Mouse (Mus musculus) MEL (cell line): ENCODE data around the gene Mettl26. TPM values are rescaled to one million over a fixed set of nuclear protein-coding genes. Genes with fewer than 3 reads are reported as not detected.
A peak's percentile ranks its signal among the peaks of the same experiment; 100 is the strongest.

ENCODE experiments used
- DNase-seq: peaks from one replicate; pipeline ENCODE4 v3.0.0; 2011; ENCODE audit warnings: low read depth, low spot score
- H3K27ac ChIP-seq: 2 replicates; pipeline ENCODE4 v1.5.1; 2012; ENCODE audit warnings: low read depth, mild to moderate bottlenecking, control low read depth, low read length, moderate library complexity; ENCODE audit not compliant: control insufficient read depth
- H3K27me3 ChIP-seq, 2 experiments: fragments of 150-350 bp in 1 of 2; sonication (generic) in 1 of 2; 2 replicates each; pipeline ENCODE4 v1.6.1; 2012; ENCODE audit warnings: low read length in 2 of 2, mild to moderate bottlenecking in 2 of 2, improper control_type of control experiment in 1 of 2, moderate library complexity in 1 of 2; ENCODE audit not compliant: insufficient read depth in 2 of 2, control insufficient read depth in 1 of 2
- H3K36me3 ChIP-seq, 2 experiments: 2 replicates each; pipeline ENCODE4 v1.6.1; 2012 to 2014; ENCODE audit warnings: low read length in 2 of 2, improper control_type of control experiment in 1 of 2, inconsistent platforms in 1 of 2, mild to moderate bottlenecking in 1 of 2; ENCODE audit not compliant: insufficient read depth in 2 of 2, control insufficient read depth in 1 of 2
- H3K4me1 ChIP-seq, 2 experiments: fragments of 150-350 bp in 1 of 2; sonication (generic) in 1 of 2; 2 replicates each; pipeline ENCODE4 v1.6.1; 2012; ENCODE audit warnings: low read length in 2 of 2, improper control_type of control experiment in 1 of 2, mild to moderate bottlenecking in 1 of 2; ENCODE audit not compliant: insufficient read depth in 2 of 2, control insufficient read depth in 1 of 2
- H3K4me3 ChIP-seq, 2 experiments: fragments of 150-350 bp in 1 of 2; sonication (generic) in 1 of 2; 2 replicates each; pipeline ENCODE4 v1.5.1; 2012; ENCODE audit warnings: low read depth in 2 of 2, low read length in 2 of 2, mild to moderate bottlenecking in 2 of 2, moderate library complexity in 2 of 2, control low read depth in 1 of 2, improper control_type of control experiment in 1 of 2; ENCODE audit not compliant: control insufficient read depth in 1 of 2, insufficient read depth in 1 of 2
- H3K79me2 ChIP-seq: 2 replicates; pipeline ENCODE4 v1.6.1; 2012; ENCODE audit warnings: mild to moderate bottlenecking, low read length, moderate library complexity; ENCODE audit not compliant: control insufficient read depth, poor library complexity, insufficient read depth
- H3K9ac ChIP-seq: 2 replicates; pipeline ENCODE4 v1.6.1; 2012; ENCODE audit warnings: low read depth, mild to moderate bottlenecking, control low read depth, low read length, moderate library complexity; ENCODE audit not compliant: control insufficient read depth, poor library complexity, severe bottlenecking
- H3K9me3 ChIP-seq: fragments of 150-350 bp; sonication (generic); replicated peaks from 2 replicates; pipeline ENCODE4 v1.6.1; 2012; ENCODE audit warnings: mild to moderate bottlenecking, low read length, improper control_type of control experiment, moderate library complexity; ENCODE audit not compliant: insufficient read depth
- CHD1 ChIP-seq: IDR thresholded peaks from 2 replicates; pipeline ENCODE4 v1.6.1; 2012; ENCODE audit warnings: low read depth, mild to moderate bottlenecking, inconsistent platforms, low read length, improper control_type of control experiment
- CHD2 ChIP-seq: IDR thresholded peaks from 2 replicates; pipeline ENCODE4 v1.6.1; 2011; ENCODE audit warnings: low read length, improper control_type of control experiment
- EP300 ChIP-seq, 2 experiments: IDR thresholded peaks; 2 replicates each; pipeline ENCODE4 v1.6.1; 2011; ENCODE audit warnings: improper control_type of control experiment in 2 of 2, low read length in 2 of 2, low read depth in 1 of 2, mild to moderate bottlenecking in 1 of 2
- GABPA ChIP-seq: IDR thresholded peaks from 2 replicates; pipeline ENCODE4 v1.6.1; 2012; ENCODE audit warnings: low read depth, mild to moderate bottlenecking, inconsistent platforms, low read length, improper control_type of control experiment, moderate library complexity
- JUND ChIP-seq: IDR thresholded peaks from 2 replicates; pipeline ENCODE4 v1.6.1; 2011; ENCODE audit warnings: low read depth, mild to moderate bottlenecking, improper control_type of control experiment, low read length
- KAT2A ChIP-seq: conservative IDR thresholded peaks from 2 replicates; pipeline ENCODE4 v1.6.1; 2012; ENCODE audit warnings: low read depth, low read length, improper control_type of control experiment, inconsistent platforms
- MAX ChIP-seq: IDR thresholded peaks from 2 replicates; pipeline ENCODE4 v1.6.1; 2011; ENCODE audit warnings: low read length, improper control_type of control experiment
- MEF2A ChIP-seq: IDR thresholded peaks from 2 replicates; pipeline ENCODE4 v1.6.1; 2014; ENCODE audit warnings: low read depth, mild to moderate bottlenecking, inconsistent platforms, low read length, improper control_type of control experiment; ENCODE audit not compliant: poor library complexity, insufficient replicate concordance, severe bottlenecking; ENCODE audit errors: extremely low read depth
- MYC ChIP-seq: IDR thresholded peaks from 2 replicates; pipeline ENCODE4 v1.6.1; 2011; ENCODE audit warnings: low read depth, mild to moderate bottlenecking, low read length, improper control_type of control experiment, moderate library complexity
- POLR2A ChIP-seq, 2 experiments: IDR thresholded peaks; 2 replicates each; pipeline ENCODE4 v1.6.1; 2011 to 2012; ENCODE audit warnings: low read length in 2 of 2, mild to moderate bottlenecking in 2 of 2, control low read depth in 1 of 2, improper control_type of control experiment in 1 of 2, low read depth in 1 of 2, moderate library complexity in 1 of 2; ENCODE audit not compliant: control insufficient read depth in 1 of 2, insufficient read depth in 1 of 2, poor library complexity in 1 of 2
- POLR2AphosphoS2 ChIP-seq: IDR thresholded peaks from 2 replicates; pipeline ENCODE4 v1.6.1; 2011; ENCODE audit warnings: low read length, improper control_type of control experiment
- POLR2AphosphoS5 ChIP-seq: IDR thresholded peaks from 2 replicates; pipeline ENCODE4 v1.6.1; 2012; ENCODE audit warnings: low read depth, borderline replicate concordance, mild to moderate bottlenecking, inconsistent platforms, low read length, moderate library complexity, mixed read lengths
- RAD21 ChIP-seq: IDR thresholded peaks from 2 replicates; pipeline ENCODE4 v1.6.1; 2011; ENCODE audit warnings: mild to moderate bottlenecking, low read depth, low read length, improper control_type of control experiment
- SIN3A ChIP-seq: IDR thresholded peaks from 2 replicates; pipeline ENCODE4 v1.6.1; 2012; ENCODE audit warnings: low read length, improper control_type of control experiment, inconsistent platforms
- SMC3 ChIP-seq: IDR thresholded peaks from 2 replicates; pipeline ENCODE4 v1.6.1; 2011; ENCODE audit warnings: low read depth, low read length, improper control_type of control experiment
- TCF12 ChIP-seq: IDR thresholded peaks from 2 replicates; pipeline ENCODE4 v1.6.1; 2014; ENCODE audit warnings: low read depth, mild to moderate bottlenecking, inconsistent platforms, low read length, improper control_type of control experiment, moderate library complexity
- USF1 ChIP-seq: IDR thresholded peaks from 2 replicates; pipeline ENCODE4 v1.6.1; 2014; ENCODE audit warnings: low read depth, mild to moderate bottlenecking, inconsistent platforms, low read length, improper control_type of control experiment, moderate library complexity
- USF2 ChIP-seq, 2 experiments: IDR thresholded peaks; 2 replicates each; pipeline ENCODE4 v1.6.1; 2011 to 2012; ENCODE audit warnings: improper control_type of control experiment in 2 of 2, low read length in 2 of 2, borderline replicate concordance in 1 of 2, inconsistent platforms in 1 of 2, low read depth in 1 of 2, mild to moderate bottlenecking in 1 of 2; ENCODE audit not compliant: insufficient read depth in 1 of 2
- ZKSCAN1 ChIP-seq: IDR thresholded peaks from 2 replicates; pipeline ENCODE4 v1.6.1; 2012; ENCODE audit warnings: low read depth, mild to moderate bottlenecking, inconsistent platforms, low read length, improper control_type of control experiment, moderate library complexity
- ZMIZ1 ChIP-seq: IDR thresholded peaks from 2 replicates; pipeline ENCODE4 v1.6.1; 2012; ENCODE audit warnings: low read depth, mild to moderate bottlenecking, inconsistent platforms, low read length, improper control_type of control experiment, moderate library complexity
- polyA plus RNA-seq, 2 experiments: library from polyadenylated mRNA; stranded (reverse) in 1 of 2; unstranded in 1 of 2; fragments of >175 nt in 1 of 2; fragments of >200 nt in 1 of 2; gene quantifications; 2 replicates each; pipeline versions ENCODE4 v1.2.1 to v1.2.4; 2012; ENCODE audit warnings: low replicate concordance in 2 of 2, low read depth in 1 of 2; ENCODE audit not compliant: insufficient read length in 2 of 2, insufficient read depth in 1 of 2, missing spikeins in 1 of 2
- total RNA-seq: library from RNA; depleted of rRNA; stranded (reverse); fragments of 300-350 nt; gene quantifications from 2 replicates; pipeline ENCODE4 v1.2.3, GENCODE M21; 2012

Mettl26 gene
- total and polyA plus RNA-seq, 3 experiments, result 31.7 to 50.6 TPM; not detected in 1

GRCm38 (mm10) chr17:25838904-25839303 is 36.0 kb upstream of the Mettl26 start:
- peaks cover 4 to 15% of the 10 kb centered on the region in 2 experiments; a peak in 3 of 4 replicates for H3K4me1 ChIP-seq

DNA sequence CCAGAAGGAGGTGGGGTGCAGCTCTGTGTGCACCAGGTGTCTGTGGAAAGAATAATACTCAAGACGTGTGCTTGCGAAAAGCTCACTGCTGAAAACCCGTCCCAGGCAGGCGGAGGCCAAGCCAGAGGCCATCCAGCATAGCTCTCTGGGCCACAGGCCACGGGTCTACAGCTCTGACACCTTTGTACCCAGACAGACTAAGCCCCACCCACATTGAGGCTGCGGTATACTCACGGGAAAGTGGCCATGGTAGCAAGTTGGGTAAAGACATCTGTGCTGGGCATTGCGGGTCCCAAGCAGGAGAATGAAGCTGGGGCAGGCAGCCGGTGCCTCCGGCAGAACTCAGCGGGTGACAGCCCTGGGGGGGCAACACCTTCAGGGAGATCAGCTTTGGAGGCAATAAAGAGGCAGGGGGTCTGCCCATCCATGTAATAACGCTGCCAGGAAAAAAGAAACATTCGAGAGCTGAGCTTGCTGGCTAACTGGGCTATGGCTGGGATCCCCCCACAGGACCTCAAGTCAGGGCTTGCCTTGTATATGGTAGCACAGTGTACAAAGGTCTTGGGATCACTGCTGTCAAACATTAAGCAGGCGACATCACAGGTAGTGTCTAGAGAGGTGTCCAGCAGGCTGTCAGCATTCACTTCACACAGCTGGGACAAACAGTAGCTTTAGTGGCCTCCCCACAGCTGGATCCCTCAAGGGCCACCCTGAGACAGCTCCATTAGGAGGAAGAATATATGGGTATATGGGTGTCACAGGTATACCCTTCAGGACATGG is 35.2 kb upstream of the Mettl26 start:
- Histone ChIP-seq H3K4me3 (no peak overlapping the region), H3K4me1 (peaks cover 3 to 10% of the 10 kb centered on the region in 2 experiments; a peak in 2 of 4 replicates), H3K9me3 (no peaks in the 10 kb centered on the region), H3K36me3 (no peaks in the 10 kb centered on the region; a peak in 1 of 4 replicates), H3K27me3 (no peaks in the 10 kb centered on the region), H3K9ac (no peak overlapping the region), H3K79me2 (peaks cover 12% of the 10 kb centered on the region), H3K27ac (no peak overlapping the region)
- DNase-seq, result no peak
- 0 out of 4 replicates have a peak, but pooled peaks of 1 of the 2 experiments have one; percentile 13 for TF ChIP-seq POLR2A (IDR thresholded peaks at IDR 0.05; ENCODE audit: control insufficient read depth in 1 of 2, insufficient read depth in 1 of 2, low read depth in 1 of 2, low read length in 2 of 2, poor library complexity in 1 of 2)
- no peak for TF ChIP-seq MEF2A

More at GRCm38 (mm10) chr17:25838904-25839303, 36.0 kb upstream of the Mettl26 start:
- DNase-seq, result no peak
- Histone ChIP-seq H3K9ac (no peak overlapping the region), H3K36me3 (no peaks in the 10 kb centered on the region; a peak in 2 of 4 replicates), H3K27ac (no peak overlapping the region), H3K27me3 (no peaks in the 10 kb centered on the region), H3K4me3 (no peak overlapping the region), H3K79me2 (peaks cover 16% of the 10 kb centered on the region), H3K9me3 (no peaks in the 10 kb centered on the region)
- TF ChIP-seq ZMIZ1 (no peak), MYC (no peak), POLR2AphosphoS2 (no peak), ZKSCAN1 (no peak), USF2 (IDR thresholded peaks at IDR 0.05; ENCODE audit: borderline replicate concordance in 1 of 2, insufficient read depth in 1 of 2, low read depth in 1 of 2, low read length in 2 of 2) (no peak)

GRCm38 (mm10) chr17:25840519-25840918 is 34.4 kb upstream of the Mettl26 start:
- Histone ChIP-seq H3K9ac (no peak overlapping the region), H3K4me3 (no peak overlapping the region), H3K79me2 (peaks cover 11% of the 10 kb centered on the region), H3K36me3 (peaks cover 0 to 3% of the 10 kb centered on the region in 2 experiments; a peak in 2 of 4 replicates), H3K4me1 (peaks cover 3 to 15% of the 10 kb centered on the region in 2 experiments; a peak in 3 of 4 replicates), H3K9me3 (no peaks in the 10 kb centered on the region), H3K27me3 (no peaks in the 10 kb centered on the region), H3K27ac (no peak overlapping the region)
- TF ChIP-seq MAX (no peak), ZMIZ1 (no peak), MEF2A (no peak), RAD21 (no peak), SMC3 (no peak), KAT2A (no peak), POLR2AphosphoS5 (no peak), TCF12 (no peak), SIN3A (no peak), CHD1 (no peak), GABPA (no peak), EP300 (IDR thresholded peaks at IDR 0.05; ENCODE audit: low read depth in 1 of 2, low read length in 2 of 2) (no peak), USF1 (no peak), CHD2 (no peak), JUND (no peak)
- no peak for DNase-seq
